Mouse (Mus musculus) kidney, embryonic 15.5 days (tissue): ENCODE measurements around the gene Echdc3. TPM values are rescaled to one million over a fixed set of nuclear protein-coding genes. Genes with fewer than 3 reads are reported as not detected.

Source experiments
- ATAC-seq: fragments of 200-750 bp; cut with Nextera tagmentation; replicated peaks from 2 replicates; pipeline ENCODE4 v1.8.0; 2017; ENCODE audit warnings: moderate TSS enrichment; ENCODE audit not compliant: low FRiP score
- H3K27ac ChIP-seq: fragments of 300-500 bp; sonication (generic); 2 replicates; pipeline ENCODE4 v1.5.1; 2015; ENCODE audit warnings: mild to moderate bottlenecking, inconsistent platforms
- H3K27me3 ChIP-seq: fragments of 300-500 bp; sonication (generic); 2 replicates; pipeline ENCODE4 v1.6.1; 2015; ENCODE audit warnings: inconsistent platforms
- H3K36me3 ChIP-seq: fragments of 300-500 bp; sonication (generic); 2 replicates; pipeline ENCODE4 v1.6.1; 2015; ENCODE audit warnings: inconsistent platforms
- H3K4me1 ChIP-seq: fragments of 300-500 bp; sonication (generic); 2 replicates; pipeline ENCODE4 v1.6.1; 2015; ENCODE audit warnings: inconsistent platforms
- H3K4me2 ChIP-seq: fragments of 300-500 bp; sonication (generic); 2 replicates; pipeline ENCODE4 v1.6.1; 2015; ENCODE audit warnings: moderate library complexity, mild to moderate bottlenecking, inconsistent platforms
- H3K4me3 ChIP-seq: fragments of 300-500 bp; sonication (generic); replicated peaks from 2 replicates; pipeline ENCODE4 v1.5.1; 2015; ENCODE audit warnings: mild to moderate bottlenecking, inconsistent platforms
- H3K9ac ChIP-seq: fragments of 300-500 bp; sonication (generic); 2 replicates; pipeline ENCODE4 v1.6.1; 2015; ENCODE audit warnings: mild to moderate bottlenecking, inconsistent platforms
- H3K9me3 ChIP-seq: fragments of 300-500 bp; sonication (generic); replicated peaks from 2 replicates; pipeline ENCODE4 v1.6.1; 2016; ENCODE audit warnings: inconsistent platforms
- WGBS: fragments of 180-500 bp; shearing (Covaris S2); methylation state at CpG from one replicate; pipeline ENCODE4 v1.1.7; 2015; ENCODE audit warnings: mixed read lengths; 5-methylcytosine and 5-hydroxymethylcytosine counted together
- polyA plus RNA-seq: library from polyadenylated mRNA; unstranded; fragments of >200 nt; fragmentation: Nextera tagmentation; extraction: Ambion mirVana; gene quantifications from 2 replicates; pipeline ENCODE4 v1.2.1, GENCODE M21; 2015

The Echdc3 gene
- polyA plus RNA-seq, 1 experiment from 2014 or later = 9.5 TPM

DNA sequence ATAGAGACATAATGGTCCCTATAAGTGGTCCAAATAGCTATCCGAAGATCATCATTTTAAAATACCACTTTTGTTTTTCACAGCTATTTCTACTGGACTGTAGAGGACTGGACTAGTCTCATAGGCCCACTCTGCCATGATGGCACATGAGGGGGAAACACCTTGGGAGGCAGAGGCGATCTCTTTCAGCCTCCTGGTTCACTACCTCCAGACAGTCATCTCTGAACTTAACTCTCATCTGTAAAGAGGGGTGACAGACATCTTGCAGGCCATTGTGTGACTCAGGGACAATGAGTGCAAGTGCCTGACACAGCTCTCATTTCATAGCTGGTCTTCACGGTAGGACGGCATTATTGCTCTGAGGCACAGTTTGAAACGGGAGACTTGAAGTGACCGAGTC, 2.0 kb downstream of the Echdc3 start:
- no peak overlapping the region for H3K9ac ChIP-seq
- peaks cover 31% of the 10 kb centered on the region for H3K4me1 ChIP-seq
- no peak for ATAC-seq
- H3K27me3 ChIP-seq = no peaks in the 10 kb centered on the region
- no peak overlapping the region for H3K27ac ChIP-seq
- WGBS = 79% methylated on average over 6 of the region's 6 CpGs
- H3K9me3 ChIP-seq = no peaks in the 10 kb centered on the region
- no peak overlapping the region for H3K4me2 ChIP-seq
- H3K4me3 ChIP-seq = no peak overlapping the region
- no peaks in the 10 kb centered on the region for H3K36me3 ChIP-seq

DNA sequence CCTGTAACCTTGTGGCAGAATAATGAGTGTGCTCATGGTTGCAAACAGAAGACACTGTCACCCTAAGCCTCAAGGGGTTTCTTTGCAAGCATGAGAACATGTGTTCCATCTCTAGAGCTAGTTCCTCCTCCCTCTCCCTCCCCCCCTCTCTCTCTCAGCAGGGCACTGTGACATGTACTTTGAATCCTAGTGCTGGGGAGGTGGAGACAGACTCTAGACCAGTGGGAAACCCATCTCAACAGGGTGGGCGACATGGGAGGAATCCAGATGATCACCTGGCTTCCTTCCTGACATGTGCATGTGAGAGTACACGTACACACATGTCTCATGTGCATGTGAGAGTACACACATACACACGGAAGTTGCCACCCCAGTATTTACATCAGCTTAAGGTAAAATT, 3.1 kb downstream of the Echdc3 start:
- no peak overlapping the region for H3K9ac ChIP-seq
- no peak for ATAC-seq

DNA sequence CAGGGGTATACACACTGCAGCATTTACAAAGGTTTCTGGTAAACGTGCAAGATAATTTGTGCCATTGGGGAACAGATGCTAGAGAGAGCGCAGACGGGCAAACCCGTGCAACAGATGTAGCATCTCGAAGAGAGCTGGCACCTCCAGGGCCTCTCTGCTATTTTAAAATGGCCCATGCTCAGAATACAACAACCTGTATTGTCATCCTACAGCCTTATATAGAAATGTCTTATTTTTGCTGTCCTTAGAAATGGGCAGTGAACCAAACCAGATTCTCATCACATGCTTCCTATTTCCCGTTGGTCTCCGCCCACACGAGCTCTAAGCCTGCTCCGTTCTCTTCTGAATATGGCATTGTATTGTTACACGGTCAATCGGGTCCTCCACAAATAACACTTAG, 3.7 kb downstream of the Echdc3 start:
- no peak overlapping the region for H3K4me2 ChIP-seq
- H3K27me3 ChIP-seq = no peaks in the 10 kb centered on the region
- WGBS = 70% methylated on average over 11 of the region's 11 CpGs
- no peak overlapping the region for H3K27ac ChIP-seq
- H3K36me3 ChIP-seq = no peaks in the 10 kb centered on the region
- no peak for ATAC-seq
- no peaks in the 10 kb centered on the region for H3K9me3 ChIP-seq
- H3K4me3 ChIP-seq = no peak overlapping the region
- H3K9ac ChIP-seq = no peak overlapping the region
- H3K4me1 ChIP-seq = peaks cover 31% of the 10 kb centered on the region

More for the DNA sequence above, 3.1 kb downstream of the Echdc3 start:
- Histone ChIP-seq H3K27me3 (no peaks in the 10 kb centered on the region), H3K4me1 (peaks cover 31% of the 10 kb centered on the region), H3K4me3 (no peak overlapping the region), H3K36me3 (no peaks in the 10 kb centered on the region), H3K27ac (no peak overlapping the region), H3K9me3 (no peaks in the 10 kb centered on the region), H3K4me2 (no peak overlapping the region)
- 90% methylated on average over 3 of the region's 3 CpGs for WGBS

DNA sequence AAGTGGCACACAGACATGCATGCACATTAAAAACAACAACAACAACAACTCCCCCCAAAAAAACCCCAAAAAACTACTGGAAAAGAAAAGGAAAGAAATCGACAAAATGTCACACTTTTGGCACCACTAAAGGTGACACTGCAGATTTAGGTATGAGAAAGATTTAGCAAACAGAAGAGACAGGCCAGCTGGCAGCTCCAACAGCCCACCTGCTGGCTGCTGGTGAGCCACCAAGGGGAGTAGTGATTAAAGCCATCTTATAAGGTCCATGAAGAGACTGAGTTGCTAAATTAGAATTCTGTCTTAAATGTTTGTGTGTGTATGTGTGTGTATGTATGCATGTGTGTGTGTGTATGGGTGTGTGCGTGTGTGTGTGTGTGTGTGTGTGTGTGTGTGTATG, 5.1 kb downstream of the Echdc3 start:
- no peak for ATAC-seq
- 80% methylated on average over 2 of the region's 2 CpGs for WGBS

DNA sequence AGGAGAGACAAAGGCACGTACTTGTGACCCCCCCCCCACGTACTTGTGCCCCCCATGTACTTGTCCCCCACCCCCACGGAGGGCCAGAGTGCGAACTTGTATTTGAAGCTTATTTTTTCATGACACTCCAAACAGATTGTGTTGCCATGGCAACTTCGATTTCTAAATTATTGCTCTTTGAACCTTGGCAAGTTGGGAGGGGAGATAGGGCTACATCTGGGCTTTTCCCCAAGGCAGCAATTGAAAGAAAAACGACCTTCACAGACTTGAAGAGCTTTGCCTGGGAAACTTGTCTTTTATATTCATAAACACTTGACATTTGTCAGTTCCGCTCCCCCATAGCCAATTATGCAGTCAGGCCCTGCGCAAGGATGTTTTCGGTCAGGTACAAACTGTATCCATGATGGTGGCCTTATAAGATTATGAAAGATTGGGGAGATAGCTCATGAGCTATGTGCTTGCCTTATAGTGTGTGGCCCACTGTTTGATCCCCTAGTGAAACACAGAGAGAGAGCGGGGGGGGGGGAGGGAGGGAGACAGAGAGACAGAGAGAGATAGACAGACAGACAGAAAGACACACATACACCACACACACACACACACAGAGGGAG, 16.4 kb downstream of the Echdc3 start:
- 47% methylated on average over 9 of the region's 10 CpGs for WGBS
- Histone ChIP-seq H3K4me2 (no peak overlapping the region), H3K9me3 (no peaks in the 10 kb centered on the region), H3K4me3 (no peak overlapping the region), H3K36me3 (no peaks in the 10 kb centered on the region), H3K4me1 (peaks cover 17% of the 10 kb centered on the region), H3K9ac (no peak overlapping the region), H3K27me3 (no peaks in the 10 kb centered on the region), H3K27ac (no peak overlapping the region)
- no peak for ATAC-seq

More for the DNA sequence above, 5.1 kb downstream of the Echdc3 start:
- H3K4me2 ChIP-seq = no peak overlapping the region
- H3K4me1 ChIP-seq = peaks cover 23% of the 10 kb centered on the region
- no peak overlapping the region for H3K4me3 ChIP-seq
- H3K36me3 ChIP-seq = no peaks in the 10 kb centered on the region
- no peaks in the 10 kb centered on the region for H3K27me3 ChIP-seq
- no peak overlapping the region for H3K27ac ChIP-seq
- no peak overlapping the region for H3K9ac ChIP-seq
- no peaks in the 10 kb centered on the region for H3K9me3 ChIP-seq

DNA sequence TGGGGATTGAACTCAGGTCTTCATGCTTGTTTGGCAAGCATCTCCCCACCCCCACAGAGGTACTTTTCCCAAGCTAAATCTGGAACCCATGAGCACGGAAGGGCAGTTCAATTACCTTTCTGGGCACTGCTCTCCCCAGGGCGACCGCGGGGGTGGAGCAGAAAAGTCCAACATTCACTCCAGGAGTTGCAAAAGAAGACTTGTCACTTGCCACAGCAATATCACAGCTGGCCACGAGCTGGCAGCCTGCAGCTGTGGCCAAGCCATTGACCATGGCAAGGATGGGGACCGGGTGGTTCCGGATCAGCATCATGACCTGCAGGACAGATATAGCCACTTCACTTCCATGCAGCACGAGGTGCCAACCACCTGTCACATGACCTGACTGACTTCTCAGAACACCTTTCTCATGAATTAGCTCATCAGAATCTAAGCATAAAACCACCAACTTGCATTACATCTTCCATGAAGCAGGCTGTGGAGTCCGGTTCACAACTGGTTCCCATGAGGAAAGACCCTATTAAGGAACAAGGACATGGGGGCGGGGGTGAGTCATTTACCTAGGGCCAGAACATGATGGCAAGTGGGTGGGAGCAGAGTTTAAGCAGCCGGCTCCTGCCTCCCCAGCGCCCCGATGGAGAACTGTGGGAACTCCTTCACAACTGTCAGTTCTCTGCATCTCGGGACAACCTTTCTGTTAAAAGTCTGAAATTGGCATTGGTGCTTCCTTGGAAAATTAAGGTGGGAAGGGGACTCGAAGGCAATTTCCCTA, 17.2 kb downstream of the Echdc3 start:
- Histone ChIP-seq H3K27me3 (no peaks in the 10 kb centered on the region), H3K4me3 (no peak overlapping the region), H3K9me3 (no peaks in the 10 kb centered on the region), H3K9ac (no peak overlapping the region), H3K27ac (no peak overlapping the region), H3K4me2 (no peak overlapping the region), H3K36me3 (no peaks in the 10 kb centered on the region), H3K4me1 (peaks cover 17% of the 10 kb centered on the region)
- 0 out of 2 replicates have a peak, but pooled peaks have one; percentile 30 for ATAC-seq
- WGBS = 52% methylated on average over 15 of the region's 15 CpGs

DNA sequence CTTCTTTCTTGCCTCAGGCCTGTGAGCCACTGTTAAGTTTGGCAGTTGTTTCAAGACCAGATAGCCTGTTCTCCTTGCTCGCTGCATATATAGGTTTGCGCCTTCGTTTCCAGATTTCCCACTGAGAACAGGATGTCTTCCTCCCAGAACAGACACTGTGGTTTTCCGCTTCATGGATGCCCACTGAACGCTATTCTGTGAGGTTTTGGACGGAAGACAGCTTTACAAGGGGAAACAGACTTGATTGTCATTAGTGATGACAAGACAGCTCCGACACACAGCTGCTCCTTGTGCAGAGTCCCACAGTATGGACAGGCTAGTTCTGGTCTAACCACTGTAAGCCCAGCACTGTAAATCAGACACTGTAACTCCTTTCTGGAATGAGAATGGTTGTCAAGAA, 18.3 kb downstream of the Echdc3 start:
- 74% methylated on average over 7 of the region's 7 CpGs for WGBS
- no peak for ATAC-seq
- no peak overlapping the region for H3K9ac ChIP-seq

DNA sequence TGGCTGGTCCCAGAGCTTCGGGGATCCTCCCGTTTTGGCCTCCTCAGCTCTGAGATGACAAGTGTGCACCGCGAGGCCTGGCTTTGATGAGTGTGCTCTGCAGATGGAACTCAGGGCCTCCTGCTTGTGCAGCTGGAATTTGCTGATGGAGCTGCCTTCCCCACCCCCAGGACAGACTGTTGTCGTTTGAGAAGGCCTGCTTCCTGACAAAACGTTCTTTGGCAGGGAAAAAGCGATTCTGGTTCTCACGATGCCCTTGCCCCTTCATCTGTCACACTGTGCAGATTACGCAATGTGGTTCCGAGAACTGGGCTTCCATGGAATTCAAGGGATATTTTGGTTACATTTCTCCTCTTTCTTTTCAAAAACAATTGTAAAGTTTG, 19.3 kb downstream of the Echdc3 start:
- no peak overlapping the region for H3K4me3 ChIP-seq
- no peaks in the 10 kb centered on the region for H3K36me3 ChIP-seq
- no peak overlapping the region for H3K4me2 ChIP-seq
- H3K27me3 ChIP-seq = no peaks in the 10 kb centered on the region
- ATAC-seq = no peak
- peaks cover 21% of the 10 kb centered on the region for H3K4me1 ChIP-seq
- WGBS = 54% methylated on average over 10 of the region's 10 CpGs
- H3K9ac ChIP-seq = no peak overlapping the region
- H3K9me3 ChIP-seq = no peaks in the 10 kb centered on the region
- no peak overlapping the region for H3K27ac ChIP-seq

More for the DNA sequence above, 18.3 kb downstream of the Echdc3 start:
- Histone ChIP-seq H3K4me3 (no peak overlapping the region), H3K36me3 (no peaks in the 10 kb centered on the region), H3K4me1 (peaks cover 17% of the 10 kb centered on the region), H3K27me3 (no peaks in the 10 kb centered on the region), H3K27ac (no peak overlapping the region), H3K9me3 (no peaks in the 10 kb centered on the region), H3K4me2 (no peak overlapping the region)

DNA sequence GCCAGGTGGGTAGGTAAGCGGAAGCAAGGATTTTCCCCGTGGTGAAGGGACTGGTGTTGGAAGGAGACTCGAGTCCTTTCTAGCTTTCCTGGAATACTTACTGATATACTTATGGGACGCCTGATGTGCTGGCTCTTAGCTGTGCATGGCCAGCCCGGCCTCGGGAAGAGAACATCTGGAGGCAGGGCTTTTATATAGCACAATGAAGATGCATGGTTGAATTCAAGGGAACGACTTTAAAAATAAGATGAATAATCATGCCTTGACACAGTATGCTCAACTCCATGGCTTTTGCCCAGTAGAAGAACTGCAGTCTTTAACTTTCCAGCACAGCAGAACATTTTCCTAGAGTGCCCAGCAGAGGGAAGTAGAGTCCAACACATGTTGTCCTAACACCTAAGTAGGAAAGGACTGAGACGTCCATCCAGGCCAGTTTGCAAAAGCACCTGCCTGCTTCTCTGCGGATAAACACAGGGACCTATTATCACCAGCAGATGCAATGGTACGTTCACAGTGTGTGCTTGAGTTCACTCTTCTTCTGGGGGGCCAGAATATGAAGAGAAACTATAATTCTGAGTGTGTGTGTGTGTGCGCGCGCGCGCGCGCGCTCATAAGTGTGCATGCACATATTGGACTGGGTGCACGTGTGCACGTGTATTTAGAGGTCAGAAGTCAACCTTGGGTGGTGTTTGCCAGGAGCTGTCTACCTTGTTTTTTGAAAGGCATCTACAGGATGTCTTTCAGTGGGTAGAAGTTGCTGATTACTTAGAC, 19.8 kb downstream of the Echdc3 start:
- Histone ChIP-seq H3K27me3 (no peaks in the 10 kb centered on the region), H3K27ac (no peak overlapping the region), H3K9ac (no peak overlapping the region), H3K9me3 (no peaks in the 10 kb centered on the region), H3K36me3 (no peaks in the 10 kb centered on the region), H3K4me2 (no peak overlapping the region), H3K4me1 (peaks cover 21% of the 10 kb centered on the region), H3K4me3 (no peak overlapping the region)
- peak; percentile 26; the same call in 1 of the 2 replicates for ATAC-seq
- 72% methylated on average over 20 of the region's 20 CpGs for WGBS

DNA sequence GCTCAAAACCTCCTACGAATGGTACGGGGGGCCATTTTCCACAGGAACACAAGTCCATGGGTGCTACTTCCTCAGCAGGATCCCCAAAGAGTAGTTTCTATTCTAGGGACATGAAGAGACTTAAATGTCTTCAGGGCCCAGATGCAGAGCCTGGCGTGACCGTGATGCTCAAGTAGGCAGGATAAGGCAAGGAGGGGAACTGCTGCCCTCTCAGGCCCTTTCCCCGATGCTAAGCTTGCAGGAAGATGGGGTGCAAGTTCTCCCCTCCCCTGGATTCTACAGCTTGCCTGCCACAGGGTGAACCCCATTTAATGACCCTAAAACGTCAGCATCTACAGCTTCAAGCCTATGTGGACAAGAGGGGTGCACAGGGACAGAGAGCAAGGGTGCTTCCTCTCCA, 22.8 kb downstream of the Echdc3 start:
- Histone ChIP-seq H3K36me3 (no peaks in the 10 kb centered on the region), H3K4me1 (peaks cover 20% of the 10 kb centered on the region), H3K4me2 (no peak overlapping the region), H3K27ac (no peak overlapping the region), H3K9ac (no peak overlapping the region), H3K9me3 (no peaks in the 10 kb centered on the region), H3K4me3 (no peak overlapping the region), H3K27me3 (no peaks in the 10 kb centered on the region)
- WGBS = 92% methylated on average over 6 of the region's 6 CpGs
- ATAC-seq = no peak

DNA sequence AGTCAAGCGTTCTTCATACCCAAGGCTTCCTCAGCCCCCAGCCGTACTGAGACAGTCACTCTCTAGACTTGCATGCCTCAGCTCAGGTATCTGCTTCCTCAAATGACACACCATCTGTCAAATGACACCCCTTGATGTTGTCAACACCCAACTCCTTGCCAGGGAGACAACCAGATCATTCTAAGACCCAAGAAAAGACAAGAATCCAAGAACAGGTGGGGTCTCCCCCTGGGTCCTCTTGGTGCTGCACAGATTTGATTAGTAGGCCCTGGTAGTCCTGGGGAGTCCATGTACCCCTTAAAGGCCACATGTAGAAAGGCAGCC, 23.2 kb downstream of the Echdc3 start:
- Histone ChIP-seq H3K27ac (peak overlapping the region; percentile 55), H3K36me3 (no peaks in the 10 kb centered on the region), H3K27me3 (no peaks in the 10 kb centered on the region), H3K4me1 (peaks cover 20% of the 10 kb centered on the region), H3K4me3 (no peak overlapping the region), H3K9me3 (0 out of 2 replicates have a peak, but pooled peaks cover 2% of the 10 kb centered on the region), H3K9ac (no peak overlapping the region), H3K4me2 (no peak overlapping the region)
- ATAC-seq = no peak
- 76% methylated on average over 2 of the region's 2 CpGs for WGBS
